Mouse (Mus musculus) liver, postnatal 0 days (tissue): ENCODE results near the gene Gm17545. TPM values are rescaled to one million over a fixed set of nuclear protein-coding genes. Genes with fewer than 3 reads are reported as not detected.

Source experiments
- ATAC-seq: fragments of 200-750 bp; cut with Nextera tagmentation; 2 replicates; pipeline ENCODE4 v1.8.0; 2017; ENCODE audit warnings: mild to moderate bottlenecking, moderate library complexity
- DNase-seq: peaks from one replicate; pipeline ENCODE4 v3.0.0-alpha.2; 2016
- H3K27ac ChIP-seq: fragments of 300-500 bp; sonication (generic); 2 replicates; pipeline ENCODE4 v1.5.1; 2014; ENCODE audit warnings: antibody characterized with exemption, moderate library complexity, mild to moderate bottlenecking, low read depth
- H3K27me3 ChIP-seq: fragments of 300-500 bp; sonication (generic); 2 replicates; pipeline ENCODE4 v1.6.1; 2014; ENCODE audit warnings: low read length, control low read depth, mixed read lengths; ENCODE audit not compliant: insufficient read depth
- H3K36me3 ChIP-seq: fragments of 300-500 bp; sonication (generic); replicated peaks from 2 replicates; pipeline ENCODE4 v1.6.1; 2014; ENCODE audit warnings: mild to moderate bottlenecking, control low read depth, low read length, moderate library complexity, mixed read lengths; ENCODE audit not compliant: insufficient read depth
- H3K4me1 ChIP-seq: fragments of 300-500 bp; sonication (generic); 2 replicates; pipeline ENCODE4 v1.6.1; 2014; ENCODE audit warnings: antibody characterized with exemption, mild to moderate bottlenecking, control low read depth; ENCODE audit not compliant: insufficient read depth
- H3K4me2 ChIP-seq: fragments of 300-500 bp; sonication (generic); 2 replicates; pipeline ENCODE4 v1.6.1; 2014; ENCODE audit warnings: low read depth, mild to moderate bottlenecking, low read length, moderate library complexity, mixed read lengths
- H3K4me3 ChIP-seq: fragments of 300-500 bp; sonication (generic); 2 replicates; pipeline ENCODE4 v1.5.1; 2014; ENCODE audit warnings: low read depth, low read length
- H3K9ac ChIP-seq: fragments of 300-500 bp; sonication (generic); replicated peaks from 2 replicates; pipeline ENCODE4 v1.6.1; 2014; ENCODE audit warnings: mild to moderate bottlenecking, moderate library complexity
- H3K9me3 ChIP-seq: fragments of 300-500 bp; sonication (generic); 2 replicates; pipeline ENCODE4 v1.6.1; 2016; ENCODE audit warnings: mild to moderate bottlenecking, control low read depth, low read length, mixed read lengths
- CTCF ChIP-seq: sonication (generic); IDR thresholded peaks from 2 replicates; pipeline ENCODE4 v1.5.1; 2016; ENCODE audit warnings: antibody characterized with exemption, low read depth
- EP300 ChIP-seq: IDR thresholded peaks from 2 replicates; pipeline ENCODE4 v1.6.1; 2016; ENCODE audit warnings: antibody characterized with exemption, low read depth, mild to moderate bottlenecking
- WGBS: fragments of 180-500 bp; shearing (Covaris S2); extraction: QIAGEN DNeasy Blood & Tissue Kit; methylation state at CpG from one replicate; pipeline ENCODE4 v1.1.7; 2014; ENCODE audit not compliant: insufficient replicate concordance; 5-methylcytosine and 5-hydroxymethylcytosine counted together
- polyA plus RNA-seq: library from polyadenylated mRNA; unstranded; fragments of >200 nt; fragmentation: Nextera tagmentation; extraction: Ambion mirVana; gene quantifications from 2 replicates; pipeline ENCODE4 v1.2.1, GENCODE M21; 2015

Gene Gm17545
- polyA plus RNA-seq, 1 experiment from 2014 or later: not detected

DNA sequence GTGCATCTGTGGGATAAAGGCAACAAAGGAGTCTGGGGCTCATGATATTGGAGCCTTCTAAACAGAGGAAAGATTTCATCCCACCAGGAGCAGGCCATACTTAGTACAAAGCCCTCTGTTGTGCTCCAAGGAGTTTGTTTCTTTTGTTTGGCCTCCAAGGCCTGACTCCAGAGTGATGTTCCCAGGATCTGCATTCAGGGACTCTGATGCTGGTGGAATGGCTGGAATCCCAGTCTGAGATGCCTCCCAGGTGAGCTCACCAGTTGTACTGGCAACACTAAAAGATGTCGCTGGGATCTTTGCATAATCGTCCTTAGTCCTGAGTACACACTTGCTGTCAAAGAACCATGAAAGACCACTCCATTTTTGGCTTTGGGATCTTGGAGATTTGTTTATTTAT, 20.0 kb upstream of the Gm17545 start:
- Histone ChIP-seq H3K27ac (no peak overlapping the region), H3K9ac (no peak overlapping the region), H3K9me3 (no peaks in the 10 kb centered on the region), H3K27me3 (no peaks in the 10 kb centered on the region), H3K4me3 (no peak overlapping the region), H3K4me2 (no peak overlapping the region), H3K36me3 (no peaks in the 10 kb centered on the region), H3K4me1 (peaks cover 10% of the 10 kb centered on the region)
- ATAC-seq: no peak
- 85% methylated on average over 2 of the region's 2 CpGs for WGBS
- no peak for TF ChIP-seq EP300
- no peak for TF ChIP-seq CTCF
- DNase-seq: no peak

DNA sequence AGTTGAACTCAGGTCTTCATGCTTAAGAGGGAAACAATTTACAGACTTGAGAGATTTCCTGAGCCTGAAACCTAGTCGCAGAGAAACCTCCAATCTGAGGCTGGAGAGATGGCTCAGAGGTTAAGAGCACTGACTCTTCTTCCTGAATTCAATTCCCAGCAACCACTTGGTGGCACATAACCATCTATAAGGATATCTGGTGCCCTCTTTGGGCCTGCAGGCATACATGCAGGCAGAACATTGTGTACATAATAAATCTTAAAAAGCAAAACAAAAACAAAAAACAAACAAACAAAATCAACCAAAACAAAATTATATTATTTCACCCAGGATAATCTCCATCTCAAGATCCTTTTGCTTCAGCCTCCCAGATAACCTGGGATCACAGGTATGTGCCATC, 15.3 kb upstream of the Gm17545 start:
- WGBS: 54% methylated on average over 1 of the region's 1 CpGs

DNA sequence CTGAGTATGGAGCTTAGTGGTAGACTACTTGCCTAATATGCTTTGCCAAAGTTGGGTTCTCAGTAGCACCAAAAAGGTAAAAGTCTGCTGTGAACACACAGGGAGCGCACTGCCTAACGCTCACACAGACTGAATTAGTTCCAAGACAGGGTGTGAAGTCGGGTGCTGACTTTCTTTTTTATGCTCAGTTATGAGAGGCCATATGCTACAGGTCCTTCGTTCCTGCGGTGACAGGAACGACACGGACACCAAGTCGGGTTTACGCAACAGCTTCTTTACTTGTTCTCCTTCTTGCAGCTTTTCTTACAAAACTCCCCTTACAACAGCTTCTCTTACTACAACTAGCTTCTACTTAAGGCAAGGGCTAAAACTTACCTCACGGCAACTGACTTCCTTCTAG, 10.9 kb upstream of the Gm17545 start:
- H3K27ac ChIP-seq: peak overlapping the region; percentile 36; the same call in 1 of the 2 replicates
- H3K4me1 ChIP-seq: no peaks in the 10 kb centered on the region
- H3K4me3 ChIP-seq: no peak overlapping the region
- 67% methylated on average over 10 of the region's 10 CpGs for WGBS
- no peaks in the 10 kb centered on the region for H3K27me3 ChIP-seq
- no peak overlapping the region for H3K9ac ChIP-seq
- TF ChIP-seq CTCF: no peak
- no peak for TF ChIP-seq EP300
- no peak overlapping the region for H3K4me2 ChIP-seq
- no peak for DNase-seq
- no peak for ATAC-seq
- H3K36me3 ChIP-seq: peaks cover 17% of the 10 kb centered on the region
- H3K9me3 ChIP-seq: no peaks in the 10 kb centered on the region

More for the DNA sequence above, 15.3 kb upstream of the Gm17545 start:
- Histone ChIP-seq H3K36me3 (no peaks in the 10 kb centered on the region; the same call in 1 of the 2 replicates), H3K9me3 (no peaks in the 10 kb centered on the region), H3K4me1 (no peaks in the 10 kb centered on the region), H3K4me2 (no peak overlapping the region), H3K4me3 (no peak overlapping the region), H3K9ac (no peak overlapping the region), H3K27ac (no peak overlapping the region), H3K27me3 (no peaks in the 10 kb centered on the region)
- peak; percentile 25; the same call in 1 of the 2 replicates for TF ChIP-seq CTCF
- no peak for TF ChIP-seq EP300
- ATAC-seq (no peak), DNase-seq (no peak)

DNA sequence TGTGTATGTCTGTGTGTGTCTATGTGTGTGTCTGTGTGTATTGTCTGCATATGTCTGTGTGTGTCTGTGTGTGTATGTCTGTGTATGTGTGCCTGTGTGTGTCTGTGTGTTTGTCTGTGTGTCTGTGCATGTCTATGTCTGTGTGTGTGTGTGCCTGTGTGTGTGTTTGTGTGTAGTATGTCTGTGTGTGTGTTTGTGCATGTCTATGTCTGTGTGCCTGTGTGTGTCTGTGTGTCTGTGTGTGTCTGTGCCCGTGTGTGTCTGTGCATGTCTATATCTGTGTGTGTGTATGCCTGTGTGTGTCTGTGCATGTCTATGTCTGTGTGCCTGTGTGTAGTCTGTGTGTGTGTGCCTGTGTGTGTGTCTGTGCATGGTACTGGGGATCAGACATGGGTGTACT, 9.0 kb upstream of the Gm17545 start:
- ATAC-seq: no peak

DNA sequence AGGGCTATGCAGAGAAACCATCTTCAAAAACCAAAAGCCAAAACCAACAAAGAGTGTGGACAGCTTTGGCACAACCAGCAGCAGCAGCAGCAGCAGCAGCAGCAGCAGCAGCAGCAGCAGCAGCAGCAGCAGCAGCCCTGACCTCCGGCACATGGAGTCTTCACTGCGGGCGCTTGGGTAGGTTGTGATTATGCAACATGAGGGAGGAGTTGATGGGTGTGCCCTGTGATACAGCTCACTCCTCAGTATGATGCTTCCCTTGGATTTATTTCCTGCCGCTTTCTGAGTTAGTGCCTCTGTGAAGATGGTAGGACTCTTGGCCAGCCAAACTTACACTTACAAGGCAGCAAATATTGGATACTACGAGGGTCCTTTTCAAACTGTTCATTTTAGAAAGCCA, 6.9 kb upstream of the Gm17545 start:
- no peak for TF ChIP-seq CTCF
- TF ChIP-seq EP300: no peak
- Histone ChIP-seq H3K9ac (no peak overlapping the region), H3K36me3 (peaks cover 46% of the 10 kb centered on the region), H3K4me1 (no peaks in the 10 kb centered on the region), H3K9me3 (no peaks in the 10 kb centered on the region), H3K4me2 (no peak overlapping the region), H3K27ac (no peak overlapping the region), H3K27me3 (no peaks in the 10 kb centered on the region), H3K4me3 (no peak overlapping the region)
- 46% methylated on average over 5 of the region's 5 CpGs for WGBS
- DNase-seq: no peak
- ATAC-seq: peak; percentile 66

More for the DNA sequence above, 9.0 kb upstream of the Gm17545 start:
- no peak overlapping the region for H3K27ac ChIP-seq
- H3K27me3 ChIP-seq: no peaks in the 10 kb centered on the region
- no peaks in the 10 kb centered on the region for H3K9me3 ChIP-seq
- no peaks in the 10 kb centered on the region for H3K4me1 ChIP-seq
- H3K4me2 ChIP-seq: no peak overlapping the region
- no peak for TF ChIP-seq EP300
- no peak for TF ChIP-seq CTCF
- no peak overlapping the region for H3K9ac ChIP-seq
- no peak for DNase-seq
- no peak overlapping the region for H3K4me3 ChIP-seq
- WGBS: 93% methylated on average over 1 of the region's 1 CpGs
- peaks cover 30% of the 10 kb centered on the region for H3K36me3 ChIP-seq

DNA sequence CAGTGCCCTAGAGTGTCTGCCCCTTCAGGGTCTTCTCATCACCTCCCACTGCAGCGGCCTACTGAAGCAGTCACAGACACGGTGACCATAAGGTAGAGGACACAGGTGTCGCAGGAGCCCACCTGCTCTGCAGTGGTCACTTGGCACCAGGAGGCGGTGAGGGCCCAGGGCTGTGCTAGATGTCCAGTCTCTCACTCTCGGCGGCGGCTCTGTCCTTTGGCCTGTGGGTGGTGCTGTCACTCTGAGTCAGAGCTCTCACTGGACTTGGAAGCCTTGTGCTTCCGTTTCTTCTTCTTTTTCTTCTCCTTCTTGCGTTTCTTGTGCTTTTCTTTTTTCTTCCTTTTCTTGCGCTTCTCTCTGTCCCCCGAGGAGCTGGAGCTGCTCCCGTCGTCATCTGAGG, 5.7 kb upstream of the Gm17545 start:
- no peak overlapping the region for H3K9ac ChIP-seq
- 77% methylated on average over 13 of the region's 13 CpGs for WGBS
- ATAC-seq: no peak

DNA sequence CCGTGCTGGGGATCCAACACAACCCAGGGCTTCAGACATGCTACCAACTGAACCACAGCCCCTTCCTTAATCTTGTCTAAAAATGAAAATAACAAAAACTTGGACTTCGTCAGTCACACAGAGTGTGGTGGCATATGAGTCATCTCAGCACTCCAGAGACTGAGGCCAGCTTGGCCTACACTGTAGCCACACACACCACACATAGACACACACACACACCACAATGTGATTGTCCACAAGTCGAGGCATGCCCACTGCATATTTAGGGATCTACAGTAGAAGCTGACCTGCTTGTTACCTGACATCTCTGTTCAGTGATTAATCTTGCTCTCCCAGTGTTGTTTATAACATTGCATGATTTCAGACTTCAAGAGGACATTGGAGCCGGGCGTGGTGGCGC, 4.9 kb upstream of the Gm17545 start:
- no peak for DNase-seq
- TF ChIP-seq EP300 (no peak), CTCF (no peak)

More for the DNA sequence above, 5.7 kb upstream of the Gm17545 start:
- no peak overlapping the region for H3K27ac ChIP-seq
- peak; percentile 27 for TF ChIP-seq CTCF
- TF ChIP-seq EP300: no peak
- H3K36me3 ChIP-seq: peaks cover 58% of the 10 kb centered on the region
- H3K9me3 ChIP-seq: no peaks in the 10 kb centered on the region
- no peak for DNase-seq
- H3K4me3 ChIP-seq: no peak overlapping the region
- H3K4me2 ChIP-seq: no peak overlapping the region
- H3K27me3 ChIP-seq: no peaks in the 10 kb centered on the region
- no peaks in the 10 kb centered on the region for H3K4me1 ChIP-seq

More for the DNA sequence above, 4.9 kb upstream of the Gm17545 start:
- H3K4me2 ChIP-seq: no peak overlapping the region
- no peak overlapping the region for H3K27ac ChIP-seq
- H3K4me3 ChIP-seq: no peak overlapping the region
- peaks cover 64% of the 10 kb centered on the region for H3K36me3 ChIP-seq
- no peaks in the 10 kb centered on the region for H3K27me3 ChIP-seq
- H3K4me1 ChIP-seq: no peaks in the 10 kb centered on the region
- H3K9ac ChIP-seq: no peak overlapping the region
- no peak for ATAC-seq
- no peaks in the 10 kb centered on the region for H3K9me3 ChIP-seq
- WGBS: 83% methylated on average over 6 of the region's 6 CpGs
